Mouse (Mus musculus) layer of hippocampus, postnatal 25 days (tissue): Measurements from ENCODE around the gene Fcgr1. TPM values are rescaled to one million over a fixed set of nuclear protein-coding genes. Genes with fewer than 3 reads are reported as not detected.

Experiments
- DNase-seq, 2 experiments: peaks; one replicate each; pipeline ENCODE4 v3.0.0; 2022; ENCODE audit warnings: mixed read lengths in 2 of 2, low spot score in 1 of 2; ENCODE audit errors: extremely low spot score in 1 of 2
- microRNA-seq, 2 experiments: library from miRNA; unstranded; fragments of <30 nt; microRNA quantifications; one replicate each; pipeline ENCODE4 v1.2.0; 2021
- total RNA-seq, 2 experiments: library from RNA; stranded (reverse); gene quantifications; 2 replicates each; pipeline ENCODE4 v1.2.3; 2021

Gene Fcgr1
- total RNA-seq, 2 experiments from 2014 or later: 2.9 to 3.3 TPM

- DNase-seq: no peak
Measured at GRCm38 (mm10) chr3:96235836-96236235, 57.9 kb downstream of the Fcgr1 start.

- DNase-seq: no peak
Measured at GRCm38 (mm10) chr3:96234914-96235313, 58.9 kb downstream of the Fcgr1 start.

Small RNA genes within 50 kb of the gene (microRNA-seq; reads per million reads assigned to microRNA genes)
- gene Gm47311 (0 reads per million in 2 experiments), gene Gm47313 (0 reads per million in 2 experiments)

Other genes starting within 250 kb of the Fcgr1 start
- gene Vps45, start 235.5 kb downstream of the Fcgr1 start, total RNA-seq: 10 to 100 TPM; 42.2 to 45.0 TPM
- gene Otud7b, start 189.4 kb downstream of the Fcgr1 start, total RNA-seq: 10 to 100 TPM; 31.9 to 33.6 TPM
- gene Mtmr11, start 132.0 kb downstream of the Fcgr1 start, total RNA-seq: 1 to 10 TPM; 3.8 to 4.4 TPM
- 10 to 100 TPM; 45.8 to 49.4 TPM for gene Sf3b4, start 121.6 kb downstream of the Fcgr1 start, total RNA-seq
- 100 to 1,000 TPM; 379 to 381 TPM for gene Sv2a, start 112.8 kb downstream of the Fcgr1 start, total RNA-seq
- 10 to 100 TPM; 16.5 to 17.9 TPM for gene Bola1, start 74.3 kb downstream of the Fcgr1 start, total RNA-seq
- 1 to 10 TPM; 8.5 to 9.2 TPM for gene Hist2h2ab, start 74.1 kb downstream of the Fcgr1 start, total RNA-seq
- 10 to 100 TPM; 23.0 to 27.5 TPM for gene Hist2h2ac, start 73.1 kb downstream of the Fcgr1 start, total RNA-seq
- gene Hist2h2be, start 72.8 kb downstream of the Fcgr1 start, total RNA-seq: 1 to 10 TPM; 5.6 to 5.9 TPM
- 10 to 100 TPM in 1 of 2 experiments, 1 to 10 TPM in 1; 9.9 to 11.0 TPM for gene Hist2h3c2, start 54.8 kb downstream of the Fcgr1 start, total RNA-seq
- gene Hist2h2aa2, start 53.7 kb downstream of the Fcgr1 start, total RNA-seq: 100 to 1,000 TPM; 225 TPM
- gene Hist2h2aa1, start 48.5 kb downstream of the Fcgr1 start, total RNA-seq: 1 to 10 TPM; 3.0 to 6.9 TPM
- not detected for gene Hist2h3c1, start 47.3 kb downstream of the Fcgr1 start, total RNA-seq
- gene Hist2h4, start 30.7 kb downstream of the Fcgr1 start, total RNA-seq: 10 to 100 TPM; 23.8 to 28.4 TPM
- 10 to 100 TPM; 41.9 to 53.6 TPM for gene Hist2h3b, start 25.3 kb downstream of the Fcgr1 start, total RNA-seq
- 100 to 1,000 TPM; 110 to 123 TPM for gene Hist2h2bb, start 24.2 kb downstream of the Fcgr1 start, total RNA-seq
- gene BC107364, start 158.3 kb upstream of the Fcgr1 start, total RNA-seq: not detected
- under 1 TPM in 1 of 2 experiments, not detected in 1; 0.12 TPM for gene Hfe2, start 231.2 kb upstream of the Fcgr1 start, total RNA-seq